Mouse (Mus musculus): ENCODE results near the gene Ddx49.

- TF ChIP-seq MAFK (IDR thresholded peaks at IDR 0.05; ENCODE audit: insufficient read depth, low read depth, low read length): no peak
- TF ChIP-seq HCFC1 (IDR thresholded peaks at IDR 0.05; ENCODE audit: borderline replicate concordance, insufficient read depth, low read length): no peak
- TF ChIP-seq CHD2 (IDR thresholded peaks at IDR 0.05; ENCODE audit: low read depth, low read length): no peak
- no peak for TF ChIP-seq ZC3H11A (IDR thresholded peaks at IDR 0.05; ENCODE audit: borderline replicate concordance, low read depth, low read length)
Observed at GRCm38 (mm10) chr8:70317872-70318271, 15.6 kb upstream of the Ddx49 start.
